Comparison of ENCODE assay signal across 14 mouse cellular contexts in the genomic region with DNA sequence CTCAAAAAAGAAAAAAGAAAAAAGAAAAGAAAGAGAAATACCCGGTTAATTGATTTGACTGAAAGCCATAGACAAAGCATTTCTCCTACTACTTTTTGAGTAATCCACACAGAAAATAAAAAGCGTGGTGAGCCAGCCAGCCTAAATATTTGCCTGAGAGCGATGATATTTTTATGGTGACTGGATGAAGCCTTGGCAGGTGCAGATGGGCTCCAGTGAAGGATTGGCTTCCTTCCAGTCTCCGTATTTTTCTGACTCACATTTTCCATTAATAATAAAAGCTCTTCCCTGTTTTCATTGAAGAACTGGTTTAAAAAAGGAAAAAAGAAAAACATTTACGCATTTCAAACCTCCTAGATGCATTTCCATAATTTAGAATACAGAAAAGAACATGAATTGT.
DNase-seq lines count a peak whose midpoint lies in the region; ATAC-seq and TF ChIP-seq lines count a peak whose summit lies in the region.
"Had no signal": no experiment of that assay in that cellular context is flagged by ENCODE, and none has a peak within 500 bp of the region (broad histone marks: within the 10 kb centered on the region; RNA-seq: fewer than 3 reads in every experiment).

No protein-coding gene starts in this region.

- no peaks in the 10 kb centered on the region for H3K4me1 ChIP-seq in heart, adult 2 months (ENCODE audit: control insufficient read depth, insufficient read depth, low read length)
- no peaks in the 10 kb centered on the region for H3K4me1 ChIP-seq in midbrain, embryonic 14.5 days (ENCODE audit: control insufficient read depth, insufficient read depth, low read length)
- H3K4me1 ChIP-seq in midbrain, embryonic 10.5 days: peaks cover 16% of the 10 kb centered on the region
- H3K4me1 ChIP-seq: embryonic facial prominence, embryonic 15.5 days; limb, embryonic 12.5 days; midbrain, embryonic 12.5 days had no signal

- H3K79me2 ChIP-seq in heart, adult 2 months (replicated peaks; ENCODE audit: control insufficient read depth, insufficient read depth, low read length): no peaks in the 10 kb centered on the region

- TF ChIP-seq CTCF in heart, adult 2 months (IDR thresholded peaks at IDR 0.05): no peak
- no peak for TF ChIP-seq CTCF in brain, embryonic 14.5 days (IDR thresholded peaks at IDR 0.05; ENCODE audit: borderline replicate concordance, extremely low read depth, insufficient read depth, insufficient read length)

- H3K27ac ChIP-seq in heart, adult 2 months: no peak overlapping the region; the same call in 1 of the 2 replicates
- no peak overlapping the region for H3K27ac ChIP-seq in midbrain, embryonic 14.5 days (replicated peaks; ENCODE audit: low read depth, low read length)
- no peak overlapping the region for H3K27ac ChIP-seq in midbrain, embryonic 10.5 days (replicated peaks)
- H3K27ac ChIP-seq: limb, embryonic 12.5 days; midbrain, embryonic 12.5 days had no signal

- H3K9me3 ChIP-seq in midbrain, embryonic 14.5 days (ENCODE audit: control insufficient read depth, low read length): no peaks in the 10 kb centered on the region
- H3K9me3 ChIP-seq in midbrain, embryonic 10.5 days (replicated peaks): no peaks in the 10 kb centered on the region
- H3K9me3 ChIP-seq: embryonic facial prominence, embryonic 15.5 days; limb, embryonic 12.5 days; midbrain, embryonic 12.5 days had no signal

- ATAC-seq in midbrain, embryonic 14.5 days (ENCODE audit: low FRiP score, low TSS enrichment): no peak
- ATAC-seq in megakaryocyte, adult 5-6 weeks (ENCODE audit: poor library complexity, severe bottlenecking): no peak
- ATAC-seq: inflammation-experienced regulatory T-cells, adult 6 months had no signal

- H3K4me3 ChIP-seq in heart, adult 2 months: no peak overlapping the region
- no peak overlapping the region for H3K4me3 ChIP-seq in midbrain, embryonic 14.5 days (replicated peaks; ENCODE audit: low read depth, low read length)
- no peak overlapping the region for H3K4me3 ChIP-seq in midbrain, embryonic 10.5 days
- H3K4me3 ChIP-seq: embryonic facial prominence, embryonic 15.5 days; limb, embryonic 12.5 days; midbrain, embryonic 12.5 days had no signal

- no peak for TF ChIP-seq POLR2A in heart, adult 2 months (IDR thresholded peaks at IDR 0.05; ENCODE audit: insufficient read depth, low read depth, low read length)
- TF ChIP-seq POLR2A in brain, embryonic 14.5 days (IDR thresholded peaks at IDR 0.05; ENCODE audit: borderline replicate concordance, extremely low read depth, insufficient read depth, insufficient read length, poor library complexity, severe bottlenecking): no peak

- TF ChIP-seq EP300 in heart, adult 2 months (IDR thresholded peaks at IDR 0.05; ENCODE audit: insufficient read depth, low read depth, low read length): no peak

- H3K36me3 ChIP-seq in heart, adult 2 months (ENCODE audit: control insufficient read depth, insufficient read depth, low read length): no peaks in the 10 kb centered on the region
- no peaks in the 10 kb centered on the region for H3K36me3 ChIP-seq in midbrain, embryonic 14.5 days (ENCODE audit: control insufficient read depth, insufficient read depth, low read length)
- H3K36me3 ChIP-seq in midbrain, embryonic 10.5 days: peaks cover 10% of the 10 kb centered on the region; the same call in 1 of the 2 replicates
- H3K36me3 ChIP-seq: embryonic facial prominence, embryonic 15.5 days had no signal

- intact Hi-C loops in heart, adult 2 months (cut with DNase I): no loop called here

- no peak overlapping the region for H3K4me2 ChIP-seq in midbrain, embryonic 14.5 days (ENCODE audit: low read length)
- H3K4me2 ChIP-seq: embryonic facial prominence, embryonic 15.5 days; limb, embryonic 12.5 days; midbrain, embryonic 12.5 days had no signal

- 38% methylated on average over 5 of the region's 5 CpGs for WGBS in heart, adult 2 months
- 42% methylated on average over 5 of the region's 5 CpGs for WGBS in midbrain, embryonic 14.5 days
- WGBS in midbrain, embryonic 10.5 days: 74% methylated on average over 5 of the region's 5 CpGs

- no peak overlapping the region for H3K9ac ChIP-seq in heart, adult 2 months (ENCODE audit: low read depth, low read length)
- no peak overlapping the region for H3K9ac ChIP-seq in midbrain, embryonic 14.5 days (replicated peaks; ENCODE audit: low read length)
- H3K9ac ChIP-seq: embryonic facial prominence, embryonic 15.5 days; limb, embryonic 12.5 days; midbrain, embryonic 12.5 days had no signal

- peak; percentile 19 to 20 for DNase-seq in heart, adult 18-20 months
- DNase-seq in heart, adult 2 months: no peak
- DNase-seq in midbrain, embryonic 14.5 days: peak; percentile 28
- no peak for DNase-seq in midbrain, embryonic 10.5 days (ENCODE audit: low spot score)
- DNase-seq in brain, embryonic 14.5 days (ENCODE audit: low read depth): peak; percentile 70
- peak; percentile 17 for DNase-seq in telencephalon, adult 2 months (ENCODE audit: low read depth, low spot score)
- DNase-seq: cerebellum, postnatal 36 days; kidney, postnatal 14 days; thymus, postnatal 4 days had no signal

- no peaks in the 10 kb centered on the region for H3K27me3 ChIP-seq in heart, adult 2 months (ENCODE audit: control insufficient read depth, insufficient read depth, low read length)
- no peaks in the 10 kb centered on the region for H3K27me3 ChIP-seq in midbrain, embryonic 14.5 days (ENCODE audit: control insufficient read depth, insufficient read depth, low read length)
- no peaks in the 10 kb centered on the region for H3K27me3 ChIP-seq in midbrain, embryonic 10.5 days (ENCODE audit: low read depth, poor library complexity, severe bottlenecking)
- H3K27me3 ChIP-seq: embryonic facial prominence, embryonic 15.5 days; limb, embryonic 12.5 days; midbrain, embryonic 12.5 days had no signal

Comparison
In these comparisons a context has a peak if more than half of its experiments do, and no peak if none do; other contexts are left out.
1. DNase-seq: peak in heart, adult 18-20 months (2 of 2), midbrain, embryonic 14.5 days (single experiment), brain, embryonic 14.5 days (single experiment) and telencephalon, adult 2 months (single experiment); none in heart, adult 2 months (0 of 2) and midbrain, embryonic 10.5 days (single experiment).